Mouse (Mus musculus) spleen, adult 2 months (tissue): ENCODE data around the gene Zfp960. TPM values are rescaled to one million over a fixed set of nuclear protein-coding genes. Genes with fewer than 3 reads are reported as not detected.
"Not testable (repeated sequence)": the region's sequence is repeated elsewhere in the genome, so short reads cannot be mapped to it uniquely, and the experiment has no call there.

Source experiments
- DNase-seq, 2 experiments: peaks; one replicate each; pipeline versions ENCODE4 v3.0.0 to v3.0.0-alpha.2; 2012 to 2021; ENCODE audit warnings: low spot score in 2 of 2, low read depth in 1 of 2
- H3K27ac ChIP-seq: fragments of 200-500 bp; 2 replicates; pipeline ENCODE4 v1.5.1; 2012; ENCODE audit warnings: low read length, inconsistent platforms; ENCODE audit not compliant: insufficient read depth
- H3K27me3 ChIP-seq: fragments of 200-500 bp; 2 replicates; pipeline ENCODE4 v1.6.1; 2012; ENCODE audit warnings: mild to moderate bottlenecking, moderate library complexity, low read length, inconsistent platforms; ENCODE audit not compliant: control insufficient read depth, insufficient read depth
- H3K36me3 ChIP-seq: fragments of 200-500 bp; 2 replicates; pipeline ENCODE4 v1.6.1; 2012; ENCODE audit warnings: mild to moderate bottlenecking, low read length, inconsistent platforms; ENCODE audit not compliant: control insufficient read depth, insufficient read depth
- H3K4me1 ChIP-seq: fragments of 200-500 bp; 2 replicates; pipeline ENCODE4 v1.6.1; 2011; ENCODE audit warnings: inconsistent platforms; ENCODE audit not compliant: control insufficient read depth, insufficient read depth, insufficient read length
- H3K4me3 ChIP-seq: fragments of 200-500 bp; 2 replicates; pipeline ENCODE4 v1.5.1; 2011; ENCODE audit warnings: mild to moderate bottlenecking, inconsistent platforms; ENCODE audit not compliant: insufficient read depth, insufficient read length; ENCODE audit errors: extremely low read depth
- WGBS: fragments of 180-500 bp; shearing (Covaris S2); methylation state at CpG from one replicate; pipeline ENCODE4 v1.1.7; 2018; 5-methylcytosine and 5-hydroxymethylcytosine counted together
- polyA plus RNA-seq: library from polyadenylated mRNA; depleted of rRNA; stranded (reverse); fragments of >200 nt; gene quantifications from 2 replicates; pipeline ENCODE4 v1.2.3, GENCODE M21; 2012; rRNA removed

The Zfp960 gene
- polyA plus RNA-seq: 0.05 and 0.09 TPM in 2 replicates

GRCm38 (mm10) chr17:17063628-17064494, at the start of gene Zfp960:
Gene Zfp960, plus strand, starts transcription at chr17:17064113.
- H3K27me3 ChIP-seq, H3K27ac ChIP-seq, H3K36me3 ChIP-seq, H3K4me1 ChIP-seq: not testable (repeated sequence)
- DNase-seq: peak in 1 of 2 experiments; percentile 9
- peak within 1 kb of the TSS; percentile 30 for H3K4me3 ChIP-seq
- 4% methylated on average over 21 of the region's 21 CpGs for WGBS

GRCm38 (mm10) chr17:17018071-17018470, 45.8 kb upstream of the Zfp960 start:
- not testable (repeated sequence) for H3K27ac ChIP-seq, H3K36me3 ChIP-seq, H3K27me3 ChIP-seq, H3K4me3 ChIP-seq, DNase-seq, H3K4me1 ChIP-seq
- 97% methylated on average over 2 of the region's 2 CpGs for WGBS

- not testable (repeated sequence) for H3K4me3 ChIP-seq, H3K27ac ChIP-seq, H3K27me3 ChIP-seq, H3K36me3 ChIP-seq, DNase-seq, H3K4me1 ChIP-seq
- WGBS: 73% methylated on average over 1 of the region's 1 CpGs
Measured at GRCm38 (mm10) chr17:17059566-17059965, 4.3 kb upstream of the Zfp960 start.

GRCm38 (mm10) chr17:17120830-17121502, 57.1 kb downstream of the Zfp960 start, which contains the start of gene Zfp97:
Gene Zfp97, plus strand, starts transcription at chr17:17121415.
- H3K27me3 ChIP-seq, DNase-seq, H3K4me3 ChIP-seq, H3K27ac ChIP-seq, H3K36me3 ChIP-seq, H3K4me1 ChIP-seq: not testable (repeated sequence)
- WGBS: no CpG with 5 or more reads among the region's 8 CpGs

Other genes starting within 250 kb of the Zfp960 start
- gene Zfp97, start 57.3 kb downstream of the Zfp960 start, polyA plus RNA-seq: 0.22 and 0.39 TPM in 2 replicates